Mouse (Mus musculus) limb, embryonic 12.5 days (tissue): Measurements from ENCODE around the gene Mapt. TPM values are rescaled to one million over a fixed set of nuclear protein-coding genes. Genes with fewer than 3 reads are reported as not detected.

Source experiments
- ATAC-seq: fragments of 200-750 bp; cut with Nextera tagmentation; 2 replicates; pipeline ENCODE4 v1.8.0; 2017; ENCODE audit warnings: low read depth, moderate TSS enrichment; ENCODE audit not compliant: insufficient number of reproducible peaks, insufficient read depth, low FRiP score, low TSS enrichment
- H3K27ac ChIP-seq: fragments of 300-500 bp; sonication (generic); 2 replicates; pipeline ENCODE4 v1.5.1; 2016; ENCODE audit warnings: mild to moderate bottlenecking, moderate library complexity
- H3K27me3 ChIP-seq: fragments of 300-500 bp; sonication (generic); 2 replicates; pipeline ENCODE4 v1.6.1; 2016; ENCODE audit warnings: mild to moderate bottlenecking, moderate library complexity
- H3K36me3 ChIP-seq: fragments of 300-500 bp; sonication (generic); 2 replicates; pipeline ENCODE4 v1.6.1; 2016; ENCODE audit warnings: mild to moderate bottlenecking, moderate library complexity
- H3K4me1 ChIP-seq: fragments of 300-500 bp; sonication (generic); replicated peaks from 2 replicates; pipeline ENCODE4 v1.6.1; 2016
- H3K4me2 ChIP-seq: fragments of 300-500 bp; sonication (generic); 2 replicates; pipeline ENCODE4 v1.6.1; 2016; ENCODE audit warnings: mild to moderate bottlenecking, moderate library complexity
- H3K4me3 ChIP-seq: fragments of 300-500 bp; sonication (generic); replicated peaks from 2 replicates; pipeline ENCODE4 v1.5.1; 2016; ENCODE audit warnings: mild to moderate bottlenecking
- H3K9ac ChIP-seq: fragments of 300-500 bp; sonication (generic); replicated peaks from 2 replicates; pipeline ENCODE4 v1.6.1; 2016; ENCODE audit warnings: mild to moderate bottlenecking, moderate library complexity
- H3K9me3 ChIP-seq: fragments of 300-500 bp; sonication (generic); 2 replicates; pipeline ENCODE4 v1.6.1; 2016; ENCODE audit warnings: mild to moderate bottlenecking, moderate library complexity
- WGBS: fragments of 180-500 bp; shearing (Covaris S2); methylation state at CpG from one replicate; pipeline ENCODE4 v1.1.7; 2016; 5-methylcytosine and 5-hydroxymethylcytosine counted together
- polyA plus RNA-seq: library from polyadenylated mRNA; unstranded; fragments of >200 nt; fragmentation: Nextera tagmentation; extraction: Ambion mirVana; gene quantifications from 2 replicates; pipeline ENCODE4 v1.2.1, GENCODE M21; 2016

Mapt gene
- polyA plus RNA-seq, 1 experiment from 2014 or later = 3.0 TPM

GRCm38 (mm10) chr11:104332105-104332504, 100.9 kb downstream of the Mapt start:
- Histone ChIP-seq H3K9me3 (0 out of 2 replicates have a peak, but pooled peaks cover 2% of the 10 kb centered on the region), H3K4me2 (no peak overlapping the region), H3K9ac (no peak overlapping the region), H3K4me3 (no peak overlapping the region), H3K27ac (no peak overlapping the region), H3K27me3 (no peaks in the 10 kb centered on the region), H3K4me1 (peaks cover 5% of the 10 kb centered on the region; the same call in 1 of the 2 replicates), H3K36me3 (peaks cover 53% of the 10 kb centered on the region)
- WGBS = 87% methylated on average over 5 of the region's 5 CpGs
- ATAC-seq = no peak

GRCm38 (mm10) chr11:104334115-104334514, 102.9 kb downstream of the Mapt start:
- 84% methylated on average over 5 of the region's 5 CpGs for WGBS
- Histone ChIP-seq H3K27ac (no peak overlapping the region), H3K4me1 (peaks cover 2% of the 10 kb centered on the region; the same call in 1 of the 2 replicates), H3K36me3 (peaks cover 73% of the 10 kb centered on the region), H3K27me3 (no peaks in the 10 kb centered on the region), H3K4me2 (no peak overlapping the region), H3K9me3 (no peaks in the 10 kb centered on the region), H3K9ac (no peak overlapping the region), H3K4me3 (no peak overlapping the region)
- ATAC-seq = no peak

- no peak overlapping the region for H3K4me3 ChIP-seq
- H3K4me1 ChIP-seq = no peaks in the 10 kb centered on the region
- no peak overlapping the region for H3K4me2 ChIP-seq
- H3K27ac ChIP-seq = no peak overlapping the region
- H3K27me3 ChIP-seq = no peaks in the 10 kb centered on the region
- no peak overlapping the region for H3K9ac ChIP-seq
- 92% methylated on average over 13 of the region's 13 CpGs for WGBS
- no peaks in the 10 kb centered on the region for H3K9me3 ChIP-seq
- ATAC-seq = no peak
- H3K36me3 ChIP-seq = peaks cover 81% of the 10 kb centered on the region
Measured at GRCm38 (mm10) chr11:104334946-104335345, 103.8 kb downstream of the Mapt start.

GRCm38 (mm10) chr11:104346931-104347330, 115.7 kb downstream of the Mapt start:
- Histone ChIP-seq H3K27ac (no peak overlapping the region), H3K27me3 (no peaks in the 10 kb centered on the region), H3K4me2 (no peak overlapping the region), H3K36me3 (peaks cover 83% of the 10 kb centered on the region), H3K4me3 (no peak overlapping the region), H3K4me1 (no peaks in the 10 kb centered on the region), H3K9ac (no peak overlapping the region), H3K9me3 (no peaks in the 10 kb centered on the region)
- WGBS = 82% methylated on average over 3 of the region's 3 CpGs
- no peak for ATAC-seq

GRCm38 (mm10) chr11:104361790-104362189, 130.6 kb downstream of the Mapt start:
- no peak overlapping the region for H3K4me3 ChIP-seq
- 55% methylated on average over 2 of the region's 2 CpGs for WGBS
- peaks cover 31% of the 10 kb centered on the region for H3K36me3 ChIP-seq
- H3K4me2 ChIP-seq = no peak overlapping the region
- no peak overlapping the region for H3K9ac ChIP-seq
- no peaks in the 10 kb centered on the region for H3K4me1 ChIP-seq
- H3K27me3 ChIP-seq = no peaks in the 10 kb centered on the region
- H3K27ac ChIP-seq = no peak overlapping the region
- no peaks in the 10 kb centered on the region for H3K9me3 ChIP-seq
- no peak for ATAC-seq

GRCm38 (mm10) chr11:104362704-104363103, 131.5 kb downstream of the Mapt start:
- WGBS = 78% methylated on average over 1 of the region's 1 CpGs
- no peak for ATAC-seq
- Histone ChIP-seq H3K4me1 (no peaks in the 10 kb centered on the region), H3K36me3 (peaks cover 24% of the 10 kb centered on the region), H3K4me2 (no peak overlapping the region), H3K4me3 (no peak overlapping the region), H3K27ac (no peak overlapping the region), H3K9me3 (no peaks in the 10 kb centered on the region), H3K27me3 (no peaks in the 10 kb centered on the region), H3K9ac (no peak overlapping the region)

- H3K27ac ChIP-seq = no peak overlapping the region
- WGBS = 98% methylated on average over 2 of the region's 2 CpGs
- no peak for ATAC-seq
- no peaks in the 10 kb centered on the region for H3K9me3 ChIP-seq
- H3K36me3 ChIP-seq = peaks cover 37% of the 10 kb centered on the region
- no peak overlapping the region for H3K9ac ChIP-seq
- H3K4me2 ChIP-seq = no peak overlapping the region
- H3K27me3 ChIP-seq = no peaks in the 10 kb centered on the region
- H3K4me3 ChIP-seq = no peak overlapping the region
- H3K4me1 ChIP-seq = no peaks in the 10 kb centered on the region
Measured at GRCm38 (mm10) chr11:104363823-104364600, 132.8 kb downstream of the Mapt start.

- H3K36me3 ChIP-seq = peaks cover 41% of the 10 kb centered on the region
- no peak overlapping the region for H3K9ac ChIP-seq
- no peak overlapping the region for H3K27ac ChIP-seq
- H3K4me1 ChIP-seq = no peaks in the 10 kb centered on the region
- no peaks in the 10 kb centered on the region for H3K27me3 ChIP-seq
- no peak overlapping the region for H3K4me2 ChIP-seq
- ATAC-seq = no peak
- no peaks in the 10 kb centered on the region for H3K9me3 ChIP-seq
- no peak overlapping the region for H3K4me3 ChIP-seq
- 91% methylated on average over 5 of the region's 5 CpGs for WGBS
Measured at GRCm38 (mm10) chr11:104367486-104368190, 136.4 kb downstream of the Mapt start.

GRCm38 (mm10) chr11:104376291-104376690, 145.1 kb downstream of the Mapt start:
- Histone ChIP-seq H3K36me3 (peaks cover 41% of the 10 kb centered on the region), H3K4me1 (no peaks in the 10 kb centered on the region)
- ATAC-seq = no peak

GRCm38 (mm10) chr11:104379635-104380034, 148.4 kb downstream of the Mapt start:
- no peak overlapping the region for H3K4me2 ChIP-seq
- peaks cover 21% of the 10 kb centered on the region; the same call in 1 of the 2 replicates for H3K36me3 ChIP-seq
- no peaks in the 10 kb centered on the region for H3K4me1 ChIP-seq
- H3K27ac ChIP-seq = no peak overlapping the region
- H3K4me3 ChIP-seq = no peak overlapping the region
- WGBS = 63% methylated on average over 1 of the region's 1 CpGs
- no peak overlapping the region for H3K9ac ChIP-seq
- H3K27me3 ChIP-seq = no peaks in the 10 kb centered on the region
- ATAC-seq = no peak
- H3K9me3 ChIP-seq = no peaks in the 10 kb centered on the region

More at GRCm38 (mm10) chr11:104376291-104376690, 145.1 kb downstream of the Mapt start:
- Histone ChIP-seq H3K27me3 (no peaks in the 10 kb centered on the region), H3K9ac (no peak overlapping the region), H3K4me3 (no peak overlapping the region), H3K27ac (no peak overlapping the region), H3K9me3 (no peaks in the 10 kb centered on the region), H3K4me2 (no peak overlapping the region)
- 91% methylated on average over 3 of the region's 3 CpGs for WGBS
